Mouse (Mus musculus) left cerebral cortex, postnatal 10 days (tissue): ENCODE data around the gene Btbd35f3. TPM values are rescaled to one million over a fixed set of nuclear protein-coding genes. Genes with fewer than 3 reads are reported as not detected.
"Not testable (repeated sequence)": the region's sequence is repeated elsewhere in the genome, so short reads cannot be mapped to it uniquely, and the experiment has no call there.

Experiments used
- DNase-seq, 2 experiments: peaks; one replicate each; pipeline ENCODE4 v3.0.0; 2021 to 2022; ENCODE audit warnings: low spot score in 2 of 2, mixed read lengths in 1 of 2; ENCODE audit errors: extremely low spot score in 1 of 2
- intact Hi-C: fragments of 180-260 bp; cut with DNase I; formaldehyde crosslinking; loops from one replicate; pipeline ENCODE4 v1.15.1; 2025
- total RNA-seq, 2 experiments: library from RNA; stranded (reverse); gene quantifications; 2 replicates each; pipeline ENCODE4 v1.2.3; 2021

Btbd35f3 gene
- total RNA-seq: not detected

DNA sequence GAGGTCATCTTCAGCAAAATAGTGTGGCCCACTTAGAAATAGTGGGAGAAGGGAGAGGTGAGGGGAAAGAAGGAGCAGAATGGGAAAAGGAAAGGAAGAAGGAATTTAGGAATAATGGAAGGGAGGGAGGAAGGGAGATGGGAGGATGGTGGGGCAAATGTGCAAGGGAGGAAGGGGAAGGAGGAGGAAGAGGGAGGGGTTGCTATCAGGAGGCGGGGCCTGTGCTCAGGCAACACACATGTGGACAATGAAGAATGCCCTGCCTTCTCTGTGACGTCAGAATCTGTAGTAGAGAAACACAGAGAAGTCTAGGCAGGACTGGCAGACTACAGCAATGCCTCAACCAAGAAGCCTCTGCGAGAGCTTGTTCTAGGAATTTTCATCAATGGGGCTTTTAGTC is at the start of gene Btbd35f3:
Gene Btbd35f3 (plus strand): TSS at position 301 of the 400 bp plus-strand sequence.
- intact Hi-C loops, DNase-seq: not testable (repeated sequence)

Other genes starting within 250 kb of the Btbd35f3 start
- gene Btbd35f16, start 80.7 kb upstream of the Btbd35f3 start, total RNA-seq: not detected
- gene Btbd35f28, start 158.9 kb downstream of the Btbd35f3 start, total RNA-seq: not detected